Mouse (Mus musculus) CH12.LX (cell line): ENCODE measurements around the gene Fam241b. TPM values are rescaled to one million over a fixed set of nuclear protein-coding genes. Genes with fewer than 3 reads are reported as not detected.
A peak's percentile ranks its signal among the peaks of the same experiment; 100 is the strongest.

ENCODE experiments used
- DNase-seq: peaks from one replicate; pipeline ENCODE4 v3.0.0-alpha.2; 2013; ENCODE audit errors: extremely low read depth
- H3K27ac ChIP-seq: 2 replicates; pipeline ENCODE4 v1.5.1; 2012; ENCODE audit warnings: low read depth, mild to moderate bottlenecking, control low read depth, moderate library complexity; ENCODE audit not compliant: insufficient read depth
- H3K27me3 ChIP-seq: replicated peaks from 2 replicates; pipeline ENCODE3; 2012; ENCODE audit warnings: inconsistent platforms
- H3K36me3 ChIP-seq, 2 experiments: replicated peaks in 1 of 2; 2 replicates each; pipeline versions ENCODE3 to v1.6.1; 2012; ENCODE audit warnings: inconsistent platforms in 1 of 2, low read length in 1 of 2, mild to moderate bottlenecking in 1 of 2, mixed read lengths in 1 of 2, moderate library complexity in 1 of 2; ENCODE audit not compliant: control insufficient read depth in 1 of 2, insufficient read depth in 1 of 2
- H3K4me1 ChIP-seq, 2 experiments: 2 replicates each; pipeline ENCODE4 v1.6.1; 2012; ENCODE audit warnings: inconsistent platforms in 1 of 2, moderate library complexity in 1 of 2; ENCODE audit not compliant: insufficient read depth in 2 of 2, control insufficient read depth in 1 of 2
- H3K4me2 ChIP-seq: 2 replicates; pipeline ENCODE4 v1.6.1; 2012; ENCODE audit warnings: low read depth, mild to moderate bottlenecking, control low read depth; ENCODE audit not compliant: poor library complexity, insufficient read depth, severe bottlenecking
- H3K4me3 ChIP-seq, 3 experiments: fragments of 150-350 bp in 1 of 3; sonication (generic) in 1 of 3; replicated peaks in 1 of 3; 2 replicates each; pipeline versions ENCODE3 to v1.5.1; 2011 to 2012; ENCODE audit warnings: low read depth in 2 of 3, low read length in 2 of 3, mild to moderate bottlenecking in 2 of 3, moderate library complexity in 2 of 3, control low read depth in 1 of 3, improper control_type of control experiment in 1 of 3, inconsistent platforms in 1 of 3, mixed read lengths in 1 of 3; ENCODE audit not compliant: poor library complexity in 1 of 3
- H3K79me2 ChIP-seq: replicated peaks from 2 replicates; pipeline ENCODE4 v1.6.1; 2012; ENCODE audit warnings: mild to moderate bottlenecking, moderate library complexity; ENCODE audit not compliant: control insufficient read depth, poor library complexity, insufficient read depth, severe bottlenecking; ENCODE audit errors: extremely low read depth
- H3K9ac ChIP-seq: 2 replicates; pipeline ENCODE4 v1.6.1; 2012; ENCODE audit warnings: low read depth, mild to moderate bottlenecking, control low read depth, moderate library complexity; ENCODE audit not compliant: insufficient read depth
- H3K9me3 ChIP-seq: replicated peaks from 2 replicates; pipeline ENCODE3; 2012; ENCODE audit warnings: low read length, inconsistent platforms, mixed read lengths
- BHLHE40 ChIP-seq: IDR thresholded peaks from 2 replicates; pipeline ENCODE4 v1.6.1; 2011; ENCODE audit warnings: mild to moderate bottlenecking, low read depth, low read length, improper control_type of control experiment
- CHD1 ChIP-seq: IDR thresholded peaks from 2 replicates; pipeline ENCODE4 v1.6.1; 2012; ENCODE audit warnings: low read depth, low read length, improper control_type of control experiment, inconsistent platforms
- CHD2 ChIP-seq: IDR thresholded peaks from 2 replicates; pipeline ENCODE4 v1.6.1; 2011; ENCODE audit warnings: low read length, improper control_type of control experiment
- CTCF ChIP-seq, 2 experiments: IDR thresholded peaks in 1 of 2; conservative IDR thresholded peaks in 1 of 2; 2 replicates each; pipeline ENCODE4 v1.5.1; 2011 to 2012; ENCODE audit warnings: low read depth in 2 of 2, low read length in 2 of 2, improper control_type of control experiment in 1 of 2, inconsistent platforms in 1 of 2, mild to moderate bottlenecking in 1 of 2, moderate library complexity in 1 of 2
- E2F4 ChIP-seq: IDR thresholded peaks from 2 replicates; pipeline ENCODE4 v1.6.1; 2011; ENCODE audit warnings: low read depth, low read length, improper control_type of control experiment; ENCODE audit not compliant: insufficient replicate concordance
- ELF1 ChIP-seq: IDR thresholded peaks from 2 replicates; pipeline ENCODE4 v1.6.1; 2014; ENCODE audit warnings: low read depth, mild to moderate bottlenecking, inconsistent platforms, low read length, improper control_type of control experiment
- EP300 ChIP-seq: IDR thresholded peaks from 2 replicates; pipeline ENCODE4 v1.6.1; 2011; ENCODE audit warnings: low read length, improper control_type of control experiment
- ETS1 ChIP-seq: conservative IDR thresholded peaks from 2 replicates; pipeline ENCODE4 v1.6.1; 2012; ENCODE audit warnings: low read depth, mild to moderate bottlenecking, inconsistent platforms, low read length, improper control_type of control experiment, moderate library complexity
- GABPA ChIP-seq: IDR thresholded peaks from 2 replicates; pipeline ENCODE4 v1.6.1; 2012; ENCODE audit warnings: low read depth, low read length, improper control_type of control experiment, inconsistent platforms; ENCODE audit not compliant: insufficient replicate concordance
- IRF4 ChIP-seq: IDR thresholded peaks from 2 replicates; pipeline ENCODE4 v1.6.1; 2014; ENCODE audit warnings: low read depth, mild to moderate bottlenecking, inconsistent platforms, low read length, improper control_type of control experiment
- JUND ChIP-seq: conservative IDR thresholded peaks from 2 replicates; pipeline ENCODE4 v1.6.1; 2011; ENCODE audit warnings: low read depth, low read length, improper control_type of control experiment
- KAT2A ChIP-seq: IDR thresholded peaks from 2 replicates; pipeline ENCODE4 v1.6.1; 2012; ENCODE audit warnings: low read length, improper control_type of control experiment, inconsistent platforms; ENCODE audit not compliant: insufficient replicate concordance
- MAFK ChIP-seq: IDR thresholded peaks from 2 replicates; pipeline ENCODE4 v1.6.1; 2011; ENCODE audit warnings: low read length, improper control_type of control experiment; ENCODE audit not compliant: insufficient replicate concordance
- MAX ChIP-seq: IDR thresholded peaks from 2 replicates; pipeline ENCODE4 v1.6.1; 2011; ENCODE audit warnings: low read length, improper control_type of control experiment
- MAZ ChIP-seq: IDR thresholded peaks from 2 replicates; pipeline ENCODE4 v1.6.1; 2012; ENCODE audit warnings: low read depth, mild to moderate bottlenecking, inconsistent platforms, low read length, improper control_type of control experiment, moderate library complexity
- MEF2A ChIP-seq: IDR thresholded peaks from 2 replicates; pipeline ENCODE4 v1.6.1; 2014; ENCODE audit warnings: low read depth, mild to moderate bottlenecking, inconsistent platforms, low read length, improper control_type of control experiment, borderline replicate concordance
- MXI1 ChIP-seq: IDR thresholded peaks from 2 replicates; pipeline ENCODE4 v1.6.1; 2011; ENCODE audit warnings: mild to moderate bottlenecking, low read depth, low read length, improper control_type of control experiment
- MYC ChIP-seq: IDR thresholded peaks from 2 replicates; pipeline ENCODE4 v1.6.1; 2011; ENCODE audit warnings: low read depth, mild to moderate bottlenecking, improper control_type of control experiment, low read length
- NELFE ChIP-seq: IDR thresholded peaks from 2 replicates; pipeline ENCODE4 v1.6.1; 2011; ENCODE audit warnings: low read depth, low read length, improper control_type of control experiment
- NRF1 ChIP-seq: IDR thresholded peaks from 2 replicates; pipeline ENCODE4 v1.6.1; 2014; ENCODE audit warnings: low read depth, mild to moderate bottlenecking, inconsistent platforms, low read length, improper control_type of control experiment, moderate library complexity
- PAX5 ChIP-seq: IDR thresholded peaks from 2 replicates; pipeline ENCODE4 v1.6.1; 2012; ENCODE audit warnings: low read length, inconsistent platforms, mixed read lengths
- POLR2A ChIP-seq: IDR thresholded peaks from 2 replicates; pipeline ENCODE4 v1.6.1; 2011; ENCODE audit warnings: low read depth, mild to moderate bottlenecking, improper control_type of control experiment, low read length
- POLR2AphosphoS2 ChIP-seq: IDR thresholded peaks from 2 replicates; pipeline ENCODE4 v1.6.1; 2011; ENCODE audit warnings: low read depth, low read length, improper control_type of control experiment
- RAD21 ChIP-seq: IDR thresholded peaks from 2 replicates; pipeline ENCODE4 v1.6.1; 2011; ENCODE audit warnings: low read depth, mild to moderate bottlenecking, low read length, improper control_type of control experiment, moderate library complexity
- SIN3A ChIP-seq: IDR thresholded peaks from 2 replicates; pipeline ENCODE4 v1.6.1; 2012; ENCODE audit warnings: low read length, improper control_type of control experiment, inconsistent platforms
- SMC3 ChIP-seq: IDR thresholded peaks from 2 replicates; pipeline ENCODE4 v1.6.1; 2011; ENCODE audit warnings: low read depth, low read length, improper control_type of control experiment
- TCF12 ChIP-seq: IDR thresholded peaks from 2 replicates; pipeline ENCODE4 v1.6.1; 2014; ENCODE audit warnings: low read depth, mild to moderate bottlenecking, inconsistent platforms, low read length, improper control_type of control experiment
- UBTF ChIP-seq: IDR thresholded peaks from 2 replicates; pipeline ENCODE4 v1.6.1; 2012; ENCODE audit warnings: low read depth, mild to moderate bottlenecking, inconsistent platforms, low read length, improper control_type of control experiment, moderate library complexity
- USF1 ChIP-seq: IDR thresholded peaks from 2 replicates; pipeline ENCODE4 v1.6.1; 2014; ENCODE audit warnings: low read depth, mild to moderate bottlenecking, inconsistent platforms, low read length, improper control_type of control experiment
- ZC3H11A ChIP-seq: IDR thresholded peaks from 2 replicates; pipeline ENCODE4 v1.6.1; 2012; ENCODE audit warnings: low read depth, mild to moderate bottlenecking, inconsistent platforms, low read length, improper control_type of control experiment
- ZKSCAN1 ChIP-seq: IDR thresholded peaks from 2 replicates; pipeline ENCODE4 v1.6.1; 2012; ENCODE audit warnings: low read depth, inconsistent platforms, low read length, improper control_type of control experiment, borderline replicate concordance
- ZMIZ1 ChIP-seq: IDR thresholded peaks from 2 replicates; pipeline ENCODE4 v1.6.1; 2012; ENCODE audit warnings: low read depth, mild to moderate bottlenecking, inconsistent platforms, low read length, improper control_type of control experiment
- ZNF384 ChIP-seq: IDR thresholded peaks from 2 replicates; pipeline ENCODE4 v1.6.1; 2012; ENCODE audit warnings: low read depth, low read length, improper control_type of control experiment, inconsistent platforms
- dilution Hi-C: fragments of 300-500 bp; cut with MboI; formaldehyde crosslinking; loops from 2 replicates; pipeline ENCODE4 v1.14.3; 2020; ENCODE audit warnings: low sequenced_read_pairs; ENCODE audit not compliant: extremely low pct_unique_long_range_greater_than_20kb, extremely low pct_ligation_motif_present
- in situ Hi-C: fragments of 300-500 bp; cut with MboI; formaldehyde crosslinking; loops from 3 replicates; pipeline ENCODE4 v1.14.3; 2019; ENCODE audit warnings: low sequenced_read_pairs, low pct_ligation_motif_present, low pct_unique_long_range_greater_than_20kb, mixed read lengths
- polyA plus RNA-seq: library from polyadenylated mRNA; unstranded; fragments of >175 nt; gene quantifications from 2 replicates; pipeline ENCODE4 v1.2.1, GENCODE M21; 2012; ENCODE audit warnings: low read depth; ENCODE audit not compliant: insufficient read length
- total RNA-seq, 2 experiments: library from RNA; depleted of rRNA; stranded (reverse); fragments of 300-350 nt in 1 of 2; fragments of >200 nt in 1 of 2; gene quantifications; 2 replicates each; pipeline ENCODE4 v1.2.3; 2012 to 2014

The Fam241b gene
- total and polyA plus RNA-seq, 3 experiments: 0.38 TPM; not detected in 2

DNA sequence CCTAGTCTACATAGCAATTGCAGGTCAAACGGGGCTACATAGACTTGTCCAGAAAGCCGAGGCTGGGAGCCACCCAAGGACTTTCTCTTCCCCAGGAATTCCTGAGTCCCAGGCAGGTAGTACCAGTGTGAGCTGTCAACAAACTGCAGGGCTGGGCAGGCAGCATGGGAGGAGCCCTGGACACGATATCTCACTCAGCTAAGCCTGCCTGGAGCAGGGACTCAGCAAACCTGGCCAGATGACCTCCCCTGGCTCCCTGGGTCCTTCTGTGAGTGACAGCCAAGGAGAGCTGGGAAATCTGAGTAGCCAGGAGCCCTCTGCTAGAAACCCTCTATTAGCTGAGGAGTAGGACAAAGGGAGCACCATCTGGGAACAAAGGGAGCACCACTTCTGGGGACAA is 45.6 kb upstream of the Fam241b start:
- Histone ChIP-seq H3K9ac (no peak overlapping the region), H3K36me3 (no peaks in the 10 kb centered on the region), H3K4me2 (no peak overlapping the region), H3K4me1 (peaks cover 0 to 9% of the 10 kb centered on the region in 2 experiments; a peak in 2 of 4 replicates), H3K79me2 (no peaks in the 10 kb centered on the region), H3K27ac (no peak overlapping the region), H3K27me3 (peaks cover 88% of the 10 kb centered on the region), H3K9me3 (no peaks in the 10 kb centered on the region), H3K4me3 (no peak overlapping the region)
- in situ Hi-C loops: loop anchor here (5.0 kb wide), 2 partner anchors 53 to 87 kb away; no protein-coding TSS in a partner anchor
- dilution Hi-C loops: no loop called here
- no peak for TF ChIP-seq ETS1
- TF ChIP-seq RAD21: no peak
- TF ChIP-seq CHD2: no peak
- TF ChIP-seq MAZ: no peak
- no peak for TF ChIP-seq JUND
- no peak for TF ChIP-seq IRF4
- TF ChIP-seq GABPA: no peak
- TF ChIP-seq MYC: no peak
- no peak for TF ChIP-seq SIN3A
- TF ChIP-seq EP300: no peak
- no peak for TF ChIP-seq UBTF
- TF ChIP-seq ZNF384: no peak
- no peak for DNase-seq

DNA sequence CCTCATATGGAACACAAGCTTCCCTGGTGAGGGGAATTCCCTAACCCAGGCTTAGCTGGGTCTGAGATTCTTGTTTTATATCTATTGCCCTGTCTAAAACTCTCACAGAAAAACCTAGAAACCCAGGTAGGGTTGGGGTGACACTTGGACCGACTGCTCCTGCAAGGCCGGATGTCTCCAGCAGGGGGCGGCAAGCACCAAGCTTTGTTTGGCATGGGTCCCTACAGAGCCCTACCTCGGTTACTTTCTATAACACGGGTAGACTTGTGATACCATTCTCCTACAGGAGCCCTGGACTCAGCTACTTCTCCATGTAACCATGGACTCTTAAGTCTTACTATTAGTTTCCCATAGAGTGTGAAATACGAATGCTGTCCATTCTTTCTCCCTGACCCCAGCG is 43.2 kb upstream of the Fam241b start:
- H3K36me3 ChIP-seq: no peaks in the 10 kb centered on the region
- no peak overlapping the region for H3K4me2 ChIP-seq
- peaks cover 79% of the 10 kb centered on the region for H3K27me3 ChIP-seq
- no peak overlapping the region for H3K9ac ChIP-seq
- no peaks in the 10 kb centered on the region for H3K9me3 ChIP-seq
- in situ Hi-C loops (loop anchor here (5.0 kb wide), 2 partner anchors 55 to 85 kb away; no protein-coding TSS in a partner anchor), dilution Hi-C loops (no loop called here)
- H3K4me1 ChIP-seq: peaks cover 0 to 9% of the 10 kb centered on the region in 2 experiments; a peak in 2 of 4 replicates
- no peaks in the 10 kb centered on the region for H3K79me2 ChIP-seq
- H3K4me3 ChIP-seq: no peak overlapping the region
- DNase-seq: peak; percentile 64
- no peak overlapping the region for H3K27ac ChIP-seq
- TF ChIP-seq CTCF (conservative IDR thresholded peaks at IDR 0.05 in 1 of 2, IDR thresholded peaks at IDR 0.05 in 1 of 2; ENCODE audit: low read depth in 2 of 2, low read length in 2 of 2) (peak; percentile 75 to 96), RAD21 (peak; percentile 98), CHD1 (no peak), KAT2A (no peak), ZNF384 (no peak), ELF1 (no peak), POLR2AphosphoS2 (no peak), BHLHE40 (no peak), MXI1 (no peak), GABPA (no peak), EP300 (no peak), IRF4 (0 out of 2 replicates have a peak, but pooled peaks have one; percentile 18), E2F4 (no peak), SMC3 (peak; percentile 94), MAFK (no peak), UBTF (no peak), MEF2A (no peak), ZMIZ1 (no peak), NELFE (no peak), NRF1 (no peak), USF1 (no peak), ZKSCAN1 (no peak), POLR2A (no peak), MAZ (no peak), MYC (no peak), ZC3H11A (peak; percentile 80), MAX (no peak), PAX5 (no peak), TCF12 (no peak)
